Mouse (Mus musculus): ENCODE measurements around the gene Lrfn3. TPM values are rescaled to one million over a fixed set of nuclear protein-coding genes. Genes with fewer than 3 reads are reported as not detected.

Lrfn3 gene
- polyA plus RNA-seq, 1 experiment: not detected

DNA sequence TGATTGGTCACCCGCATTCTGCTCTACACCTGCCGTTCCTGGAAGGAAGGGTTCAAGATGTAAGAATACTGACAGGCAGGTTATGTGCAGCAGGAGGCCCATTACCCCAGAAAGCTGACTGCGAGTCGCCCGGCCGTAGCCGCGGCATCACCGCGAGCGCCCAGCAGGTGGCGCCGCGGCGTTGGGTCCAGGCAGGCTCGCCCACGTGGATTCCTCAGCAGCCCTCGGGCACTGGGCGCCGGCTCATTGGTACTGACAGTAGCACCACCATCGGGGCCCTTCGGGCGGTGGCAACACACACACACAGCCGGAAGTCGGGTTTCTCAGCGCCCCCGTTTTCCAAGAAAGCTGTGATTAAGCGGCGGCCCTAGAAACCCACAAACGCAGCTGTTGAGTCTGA, 14.7 kb downstream of the Lrfn3 start:
- TF ChIP-seq GATA1 (IDR thresholded peaks at IDR 0.05; ENCODE audit: borderline replicate concordance, low read length) (no peak), FLI1 (IDR thresholded peaks at IDR 0.05; ENCODE audit: low read length) (no peak)
- Histone ChIP-seq H3K36me3 (replicated peaks; ENCODE audit: low read length) (no peaks in the 10 kb centered on the region), H3K4me1 (peaks cover 11% of the 10 kb centered on the region), H3K4me3 (replicated peaks) (no peak overlapping the region), H3K9me3 (no peaks in the 10 kb centered on the region), H3K27me3 (replicated peaks) (peaks cover 72% of the 10 kb centered on the region)

DNA sequence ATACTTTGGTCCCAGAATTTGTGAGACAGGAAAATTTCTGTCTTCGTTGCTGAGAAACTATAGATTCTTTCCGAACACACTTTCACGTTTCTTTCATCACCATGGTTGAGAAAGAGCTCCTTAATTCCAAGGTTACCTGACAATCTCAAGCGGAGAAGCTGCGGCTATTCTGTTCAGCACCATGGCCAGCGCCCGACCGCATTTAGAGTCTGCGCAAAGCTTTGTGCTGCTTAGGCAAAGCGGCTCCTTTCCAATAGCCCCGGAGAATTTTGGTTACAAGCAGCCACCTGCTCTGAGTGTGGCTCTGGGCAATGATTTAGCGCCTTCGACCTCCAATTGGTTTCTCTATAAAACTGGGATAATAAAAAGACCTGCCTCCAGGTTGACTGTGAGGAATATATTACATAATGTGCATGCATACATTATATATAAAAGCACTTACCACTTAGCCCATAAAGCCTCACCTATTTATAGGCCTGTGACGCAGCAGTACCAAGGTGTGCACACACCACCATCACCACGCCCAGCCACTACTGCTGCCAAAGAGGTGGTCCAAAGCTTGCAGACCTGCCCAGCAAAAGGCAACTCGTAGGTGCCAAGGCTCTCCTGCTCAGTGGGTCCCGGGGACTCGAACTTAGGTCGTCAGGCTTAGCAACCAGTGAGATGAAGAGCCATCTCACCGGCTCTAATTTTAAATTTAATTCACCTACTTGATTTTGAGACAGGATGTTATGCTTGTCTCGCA, 15.8 kb downstream of the Lrfn3 start:
- peaks cover 66% of the 10 kb centered on the region for H3K27me3 ChIP-seq (replicated peaks)
- TF ChIP-seq FLI1 (IDR thresholded peaks at IDR 0.05; ENCODE audit: low read length): no peak
- TF ChIP-seq GATA1 (IDR thresholded peaks at IDR 0.05; ENCODE audit: borderline replicate concordance, low read length): no peak
- H3K9me3 ChIP-seq: no peaks in the 10 kb centered on the region
- no peak overlapping the region for H3K4me3 ChIP-seq (replicated peaks)
- H3K4me1 ChIP-seq: peaks cover 11% of the 10 kb centered on the region
- no peaks in the 10 kb centered on the region for H3K36me3 ChIP-seq (replicated peaks; ENCODE audit: low read length)

DNA sequence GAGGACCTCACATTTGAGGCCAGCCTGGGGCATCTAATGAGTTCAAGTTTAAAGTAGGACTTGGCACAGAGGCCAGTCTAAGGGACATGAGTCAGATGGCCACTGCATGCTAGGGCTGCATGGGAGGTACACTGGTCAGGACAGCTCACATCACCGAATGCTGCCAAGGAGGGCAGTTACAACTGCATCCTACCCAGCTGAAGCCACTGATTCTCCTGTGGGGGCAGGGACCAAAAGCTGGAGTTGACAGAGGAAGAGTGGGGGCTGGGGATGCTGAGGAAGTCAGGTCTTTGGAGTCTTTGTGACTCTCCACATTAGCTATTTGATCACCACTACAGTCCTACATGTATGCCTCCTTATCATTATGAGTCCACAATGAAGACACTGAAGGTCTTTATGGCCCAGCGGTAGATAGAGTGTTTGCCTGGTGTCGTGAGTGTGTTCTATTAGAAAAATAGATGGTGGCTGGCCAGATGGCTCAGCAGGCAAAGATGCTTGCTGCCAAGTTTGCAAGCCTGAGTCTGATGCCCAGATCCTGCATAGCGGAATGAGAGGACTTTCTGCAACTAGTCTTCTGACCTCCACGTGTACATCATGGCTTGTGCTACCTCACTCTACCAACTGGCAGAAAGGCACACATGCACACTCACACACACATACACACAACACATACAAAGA, 23.0 kb downstream of the Lrfn3 start:
- Histone ChIP-seq H3K36me3 (replicated peaks; ENCODE audit: low read length) (no peaks in the 10 kb centered on the region), H3K4me3 (replicated peaks) (no peak overlapping the region), H3K27me3 (replicated peaks) (peaks cover 64% of the 10 kb centered on the region), H3K4me1 (peaks cover 9% of the 10 kb centered on the region; the same call in 1 of the 2 replicates), H3K9me3 (no peaks in the 10 kb centered on the region)
- no peak for TF ChIP-seq GATA1 (IDR thresholded peaks at IDR 0.05; ENCODE audit: borderline replicate concordance, low read length)

DNA sequence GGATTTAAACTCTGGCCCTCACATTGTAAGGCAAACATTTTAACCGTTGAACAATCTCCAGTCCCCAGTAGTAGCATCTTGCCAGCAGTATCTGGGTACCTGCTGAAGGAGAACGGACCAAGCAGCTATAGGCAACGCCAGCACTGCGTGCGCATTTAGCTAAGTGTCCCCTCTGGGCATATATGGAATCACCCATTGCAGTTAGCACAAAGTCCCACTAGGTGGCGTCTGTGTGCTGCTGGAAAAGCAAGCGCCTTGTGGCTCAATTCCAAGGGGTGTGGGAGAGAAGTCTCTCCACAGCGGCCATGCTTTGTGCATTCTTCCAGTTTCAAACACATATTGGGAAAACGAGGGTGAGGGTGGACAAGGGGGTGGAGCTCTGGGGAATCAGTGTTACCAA, 26.2 kb downstream of the Lrfn3 start:
- TF ChIP-seq GATA1 (IDR thresholded peaks at IDR 0.05; ENCODE audit: borderline replicate concordance, low read length) (no peak), FLI1 (IDR thresholded peaks at IDR 0.05; ENCODE audit: low read length) (no peak)
- Histone ChIP-seq H3K27me3 (replicated peaks) (peaks cover 68% of the 10 kb centered on the region), H3K4me1 (peaks cover 41% of the 10 kb centered on the region), H3K36me3 (replicated peaks; ENCODE audit: low read length) (no peaks in the 10 kb centered on the region), H3K4me3 (replicated peaks) (no peak overlapping the region), H3K9me3 (no peaks in the 10 kb centered on the region)

DNA sequence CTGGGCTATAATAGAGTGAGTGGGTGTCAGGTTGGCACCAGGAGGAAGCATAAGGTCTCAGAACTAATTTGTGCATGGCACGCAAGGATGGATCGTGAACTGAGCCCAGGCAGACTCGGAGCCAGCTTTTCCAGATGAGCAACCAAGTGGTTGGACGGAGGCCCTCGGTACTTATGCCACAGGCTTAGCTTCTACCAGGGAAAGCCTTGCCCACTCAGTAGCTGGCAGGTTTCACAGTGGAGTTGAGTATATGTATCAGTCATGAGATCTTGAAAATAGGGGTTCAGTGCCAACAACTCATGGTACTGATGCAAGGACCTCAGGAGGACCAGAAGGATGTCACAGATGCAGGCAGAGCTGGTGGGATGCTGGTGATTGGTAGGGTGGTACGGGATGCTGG, 26.9 kb downstream of the Lrfn3 start:
- Histone ChIP-seq H3K4me1 (peaks cover 41% of the 10 kb centered on the region), H3K36me3 (replicated peaks; ENCODE audit: low read length) (no peaks in the 10 kb centered on the region), H3K4me3 (replicated peaks) (no peak overlapping the region), H3K9me3 (no peaks in the 10 kb centered on the region), H3K27me3 (replicated peaks) (peaks cover 68% of the 10 kb centered on the region)
- TF ChIP-seq FLI1 (IDR thresholded peaks at IDR 0.05; ENCODE audit: low read length) (no peak), GATA1 (IDR thresholded peaks at IDR 0.05; ENCODE audit: borderline replicate concordance, low read length) (no peak)

DNA sequence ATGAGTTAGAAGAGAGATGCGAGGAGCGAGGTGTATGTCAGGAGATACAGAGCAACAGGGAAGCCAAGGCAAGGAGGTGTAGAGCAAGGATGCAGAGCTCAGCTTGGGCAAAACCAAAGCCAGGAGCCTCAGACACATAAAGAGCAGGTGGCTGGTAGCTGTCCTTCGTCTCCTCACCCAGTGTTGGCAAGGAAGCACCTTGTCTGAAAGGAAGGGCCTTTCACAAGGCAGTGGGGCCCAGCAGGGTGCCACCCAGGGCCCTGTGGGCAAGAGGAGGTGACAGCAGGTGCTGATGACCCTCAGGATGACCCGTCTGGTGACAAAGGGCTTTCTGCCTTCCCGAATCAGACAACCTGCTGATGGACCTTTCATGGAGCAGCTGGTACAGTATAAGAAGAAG, 28.0 kb downstream of the Lrfn3 start:
- Histone ChIP-seq H3K27me3 (replicated peaks) (peaks cover 68% of the 10 kb centered on the region), H3K4me3 (replicated peaks) (no peak overlapping the region), H3K36me3 (replicated peaks; ENCODE audit: low read length) (no peaks in the 10 kb centered on the region), H3K9me3 (no peaks in the 10 kb centered on the region), H3K4me1 (peaks cover 41% of the 10 kb centered on the region)
- no peak for TF ChIP-seq GATA1 (IDR thresholded peaks at IDR 0.05; ENCODE audit: borderline replicate concordance, low read length)
- TF ChIP-seq FLI1 (IDR thresholded peaks at IDR 0.05; ENCODE audit: low read length): no peak

DNA sequence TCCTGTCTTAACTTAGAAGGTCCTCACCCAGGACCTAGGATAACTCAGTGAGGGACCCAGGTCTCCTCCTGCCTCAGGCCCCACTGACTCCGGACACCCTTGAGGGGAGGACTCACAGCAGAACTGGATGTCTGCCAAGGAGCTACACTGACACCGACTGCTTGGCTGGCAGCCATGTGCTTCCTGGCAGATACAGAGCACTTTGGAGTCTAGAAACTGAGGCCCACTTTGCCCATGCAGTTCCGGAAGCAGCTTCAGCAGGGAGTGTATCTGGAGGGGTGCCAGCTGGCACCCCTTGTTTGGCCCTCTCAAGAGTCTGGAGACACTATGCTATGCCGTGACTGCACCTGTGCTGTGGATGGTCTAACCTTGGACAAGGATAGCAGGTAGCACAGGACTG, 29.1 kb downstream of the Lrfn3 start:
- peaks cover 63% of the 10 kb centered on the region for H3K27me3 ChIP-seq (replicated peaks)
- H3K36me3 ChIP-seq (replicated peaks; ENCODE audit: low read length): no peaks in the 10 kb centered on the region

DNA sequence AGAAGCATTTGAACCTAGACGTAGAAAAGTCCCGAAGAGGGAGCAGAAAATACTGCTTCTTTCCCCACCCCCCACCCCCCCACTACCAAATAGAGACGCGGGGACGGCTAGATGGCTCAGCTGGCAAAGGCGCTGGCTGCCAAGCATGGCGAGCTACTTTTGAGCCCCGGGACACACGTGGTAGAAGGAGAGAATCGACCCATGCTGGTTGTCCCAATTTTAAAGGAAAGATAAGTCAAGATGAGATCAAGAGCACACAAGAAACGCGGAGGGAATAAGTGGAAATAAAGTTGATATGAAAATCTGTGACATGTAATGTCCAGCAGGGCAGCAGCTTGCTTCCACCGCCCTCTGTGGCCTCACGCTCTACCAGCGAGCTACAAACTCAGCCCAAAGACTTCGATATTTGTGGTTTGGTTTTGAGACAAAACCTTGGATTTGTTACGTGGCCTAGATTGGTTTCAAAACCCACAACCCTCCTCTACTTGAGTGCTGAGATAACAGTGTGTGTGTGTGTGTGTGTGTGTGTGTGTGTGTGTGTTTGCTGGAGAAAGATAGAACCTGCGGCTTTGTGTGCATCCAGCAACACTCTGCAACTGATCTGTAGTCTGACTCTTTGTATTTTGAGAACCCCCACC, 29.8 kb downstream of the Lrfn3 start:
- Histone ChIP-seq H3K36me3 (replicated peaks; ENCODE audit: low read length) (no peaks in the 10 kb centered on the region), H3K4me3 (replicated peaks) (no peak overlapping the region), H3K4me1 (peaks cover 41% of the 10 kb centered on the region), H3K9me3 (peaks cover 4% of the 10 kb centered on the region), H3K27me3 (replicated peaks) (peaks cover 64% of the 10 kb centered on the region)
- TF ChIP-seq GATA1 (IDR thresholded peaks at IDR 0.05; ENCODE audit: borderline replicate concordance, low read length) (no peak), FLI1 (IDR thresholded peaks at IDR 0.05; ENCODE audit: low read length) (no peak)

More for the DNA sequence above, 29.1 kb downstream of the Lrfn3 start:
- Histone ChIP-seq H3K9me3 (peaks cover 4% of the 10 kb centered on the region), H3K4me3 (replicated peaks) (peak overlapping the region; percentile 70), H3K4me1 (peaks cover 41% of the 10 kb centered on the region)
- TF ChIP-seq GATA1 (IDR thresholded peaks at IDR 0.05; ENCODE audit: borderline replicate concordance, low read length) (no peak), FLI1 (IDR thresholded peaks at IDR 0.05; ENCODE audit: low read length) (no peak)

DNA sequence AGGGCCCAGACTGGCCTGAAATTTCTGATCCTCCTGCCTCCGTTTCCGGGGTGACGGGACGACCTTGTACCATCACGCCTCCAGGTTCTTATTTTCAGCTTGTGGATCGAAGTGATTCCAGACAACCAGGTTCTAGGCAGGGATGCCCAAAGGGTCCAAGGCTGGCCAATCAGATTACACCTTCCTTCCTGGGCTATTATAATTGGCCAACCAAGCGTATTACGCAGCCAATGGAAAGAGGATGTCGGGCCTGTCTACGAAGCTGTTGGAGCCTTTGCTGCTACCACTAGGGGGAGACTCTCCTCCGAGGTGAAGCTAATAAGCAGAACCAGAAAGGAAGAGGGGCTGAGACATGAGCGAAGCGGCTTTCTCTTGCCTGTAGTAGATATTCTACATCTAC, 30.7 kb downstream of the Lrfn3 start:
- Histone ChIP-seq H3K4me3 (replicated peaks) (peak overlapping the region; percentile 67), H3K9me3 (peaks cover 4% of the 10 kb centered on the region), H3K36me3 (replicated peaks; ENCODE audit: low read length) (no peaks in the 10 kb centered on the region), H3K27me3 (replicated peaks) (peaks cover 68% of the 10 kb centered on the region), H3K4me1 (peaks cover 45% of the 10 kb centered on the region)
- TF ChIP-seq GATA1 (IDR thresholded peaks at IDR 0.05; ENCODE audit: borderline replicate concordance, low read length) (no peak), FLI1 (IDR thresholded peaks at IDR 0.05; ENCODE audit: low read length) (no peak)

DNA sequence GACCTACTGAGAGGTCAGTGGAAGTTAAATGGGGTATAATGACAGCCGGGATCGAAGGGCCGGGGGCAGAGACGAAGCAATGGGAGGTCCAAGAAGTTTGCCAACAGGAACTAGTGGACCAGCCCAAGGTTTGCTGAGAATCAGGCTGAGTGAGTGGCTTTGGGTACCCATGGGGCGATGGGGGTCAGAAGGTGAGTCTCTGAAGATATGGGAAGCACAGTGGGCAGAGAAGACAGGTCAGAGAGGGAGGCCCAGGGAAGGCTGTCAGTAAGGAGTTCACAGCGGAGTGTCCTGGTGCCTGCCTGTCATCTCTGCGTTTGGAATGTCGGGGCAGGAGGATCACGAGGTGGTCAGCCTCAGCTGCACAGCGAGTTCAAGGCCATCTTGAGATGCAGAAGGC, 34.2 kb downstream of the Lrfn3 start:
- peaks cover 10% of the 10 kb centered on the region for H3K9me3 ChIP-seq
- peaks cover 38% of the 10 kb centered on the region for H3K27me3 ChIP-seq (replicated peaks)
- TF ChIP-seq FLI1 (IDR thresholded peaks at IDR 0.05; ENCODE audit: low read length) (no peak), GATA1 (IDR thresholded peaks at IDR 0.05; ENCODE audit: borderline replicate concordance, low read length) (no peak)
- peaks cover 25% of the 10 kb centered on the region for H3K4me1 ChIP-seq
- H3K4me3 ChIP-seq (replicated peaks): no peak overlapping the region
- no peaks in the 10 kb centered on the region for H3K36me3 ChIP-seq (replicated peaks; ENCODE audit: low read length)
